Mouse (Mus musculus) right cerebral cortex, postnatal 4 days (tissue): ENCODE data around the gene Gna13.
"Not testable (repeated sequence)": the region's sequence is repeated elsewhere in the genome, so short reads cannot be mapped to it uniquely, and the experiment has no call there.

Experiments used
- DNase-seq: peaks from one replicate; pipeline ENCODE4 v3.0.0-alpha.2; 2022

Gna13 gene

GRCm38 (mm10) chr11:109362463-109363190 is at the start of gene Gna13:
TSS of gene Gna13 (plus strand) at chr11:109362831.
- DNase-seq, result peak; percentile 88

DNA sequence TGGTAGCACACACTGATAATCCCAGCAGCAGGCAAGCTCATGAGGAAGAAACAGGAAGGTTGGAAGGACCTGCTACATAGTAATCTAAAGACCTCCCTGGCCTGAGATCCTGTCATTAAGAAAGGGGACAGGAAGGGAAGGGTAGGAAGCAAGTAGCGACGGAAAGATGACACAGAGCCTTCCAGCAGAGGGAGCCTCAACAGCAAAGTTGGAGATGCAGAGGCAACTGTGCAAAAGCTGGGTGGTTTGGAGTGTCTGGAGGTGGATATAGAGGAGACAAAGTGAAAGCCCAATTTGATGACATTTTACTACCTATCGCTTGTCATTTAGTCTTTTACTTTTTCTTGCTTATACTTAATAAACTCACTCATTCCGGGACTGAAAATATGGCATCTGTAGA is 45.7 kb upstream of the Gna13 start:
- DNase-seq, result peak; percentile 49

- DNase-seq, result no peak
Observed at GRCm38 (mm10) chr11:109319471-109319870, 43.2 kb upstream of the Gna13 start.

DNA sequence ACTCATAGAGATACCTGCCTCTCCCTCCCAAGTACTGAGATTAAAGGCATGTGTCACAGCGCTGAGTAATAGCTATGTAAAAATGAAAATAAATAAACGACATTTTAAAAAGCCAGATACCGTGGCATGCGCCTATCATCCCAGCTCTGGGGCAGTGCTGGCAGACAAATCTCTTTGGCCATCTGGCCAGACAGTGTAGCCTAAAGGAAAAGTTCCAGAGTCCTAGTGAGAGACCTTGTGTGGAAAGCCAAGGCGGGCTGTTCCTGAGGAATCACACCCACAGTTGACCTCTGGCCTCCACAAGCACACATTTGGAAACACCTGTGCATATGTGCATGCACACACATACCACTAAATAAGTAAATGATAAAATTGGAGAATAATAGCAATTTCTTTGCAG is 42.7 kb upstream of the Gna13 start:
- no peak for DNase-seq

DNA sequence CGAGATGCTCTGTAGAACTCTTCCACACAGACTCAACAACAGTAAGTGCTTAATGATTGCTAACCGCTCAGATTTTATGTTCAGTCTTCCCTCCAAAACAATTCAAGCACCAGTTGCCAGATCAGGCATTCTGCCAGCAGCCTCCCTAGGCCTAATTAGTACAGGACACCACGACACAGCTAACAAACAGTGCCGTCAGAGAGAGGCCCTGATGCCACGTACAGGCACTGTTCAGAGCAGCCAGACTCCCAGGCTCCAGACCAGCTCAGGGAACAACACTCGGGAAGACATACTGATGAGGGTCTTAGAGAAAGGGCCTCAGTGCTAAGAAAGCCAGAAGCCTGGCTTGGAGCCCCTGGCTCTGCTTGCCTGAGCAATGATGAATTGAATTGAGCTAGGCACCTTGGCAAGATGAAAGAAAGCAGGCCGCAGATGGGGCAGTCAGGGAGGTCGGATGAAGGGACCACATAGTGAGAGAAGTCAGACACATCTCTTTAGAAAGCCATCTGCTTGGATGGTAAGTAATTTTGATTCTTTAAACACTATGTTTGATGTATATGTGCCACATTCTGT is 42.2 kb upstream of the Gna13 start:
- peak; percentile 81 for DNase-seq

GRCm38 (mm10) chr11:109326270-109326669 is 36.4 kb upstream of the Gna13 start:
- DNase-seq, result no peak

DNA sequence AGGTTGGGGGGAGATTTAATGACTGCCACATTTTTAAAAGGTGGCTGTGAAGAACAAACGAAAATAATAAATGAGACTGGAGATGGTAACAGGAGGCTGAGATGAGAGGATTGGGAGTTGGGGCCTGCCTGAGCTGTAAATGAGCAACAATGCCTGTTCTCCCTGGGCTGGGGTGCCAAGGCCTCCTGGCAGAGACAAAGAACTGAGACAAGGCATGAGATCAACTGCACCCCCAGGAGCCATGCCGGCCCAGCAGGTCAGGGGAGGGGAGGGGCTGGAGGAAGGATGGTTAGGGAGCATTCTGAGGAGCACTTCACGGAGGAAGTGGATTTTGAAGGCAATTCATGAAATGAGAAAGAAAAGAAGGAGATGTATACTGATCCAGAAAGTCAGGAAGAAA is 35.2 kb upstream of the Gna13 start:
- DNase-seq, result no peak

- DNase-seq, result no peak
Observed at GRCm38 (mm10) chr11:109327952-109328351, 34.7 kb upstream of the Gna13 start.

GRCm38 (mm10) chr11:109329331-109329730 is 33.3 kb upstream of the Gna13 start:
- no peak for DNase-seq

DNA sequence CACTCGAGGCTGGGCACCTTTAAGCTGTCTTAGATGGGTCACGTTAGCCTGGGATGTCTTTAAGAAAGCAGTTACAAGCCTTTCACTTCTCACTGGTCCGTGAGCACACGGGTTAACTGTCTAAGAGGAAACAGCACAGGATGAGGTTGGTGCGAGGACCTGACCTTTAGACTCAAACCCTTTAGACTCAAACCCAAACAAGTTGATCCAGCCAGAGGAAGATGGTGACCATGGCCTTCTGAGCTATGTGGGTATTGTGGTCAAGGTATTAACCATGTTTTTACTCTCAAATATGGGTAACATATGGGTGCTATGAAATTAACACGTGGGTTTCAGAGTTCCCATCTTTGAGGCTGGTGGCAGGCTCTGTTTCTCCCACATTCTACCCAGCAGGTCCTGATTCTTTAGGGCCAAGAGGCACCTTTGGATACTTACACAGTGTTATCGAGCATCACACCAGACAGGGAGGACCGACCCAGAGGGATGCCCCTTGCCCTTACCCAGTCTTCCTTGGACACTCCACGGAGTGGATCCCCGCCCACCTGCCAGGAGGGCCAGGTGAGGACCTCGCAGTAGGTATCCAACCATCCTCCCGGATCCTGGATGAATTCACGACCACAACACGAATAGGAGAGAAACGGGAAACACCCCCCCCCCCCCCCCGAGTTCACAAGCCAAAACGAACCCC is 31.8 kb upstream of the Gna13 start:
- no peak for DNase-seq

GRCm38 (mm10) chr11:109331424-109331824 is 31.2 kb upstream of the Gna13 start:
- peak; percentile 95 for DNase-seq

DNA sequence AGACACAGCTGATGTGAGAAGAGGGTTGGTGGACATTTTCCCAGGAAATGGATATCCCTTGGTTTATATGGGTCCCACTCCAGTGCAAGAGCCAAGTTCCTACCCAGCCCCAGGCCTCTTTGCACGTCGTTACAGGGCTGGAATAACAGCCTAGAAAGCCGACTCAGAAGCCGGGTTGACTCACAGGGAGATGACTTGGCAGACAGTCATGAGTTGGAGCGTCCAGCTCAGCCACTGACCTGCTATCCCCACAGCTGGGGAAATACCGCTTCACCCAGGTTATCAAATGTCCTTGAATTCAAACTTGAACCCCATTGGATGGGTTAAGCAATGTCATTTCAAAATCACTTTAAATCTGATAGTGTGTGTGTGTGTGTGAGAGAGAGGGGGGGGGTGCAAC is 29.9 kb upstream of the Gna13 start:
- no peak for DNase-seq

GRCm38 (mm10) chr11:109334773-109335172 is 27.9 kb upstream of the Gna13 start:
- no peak for DNase-seq

DNA sequence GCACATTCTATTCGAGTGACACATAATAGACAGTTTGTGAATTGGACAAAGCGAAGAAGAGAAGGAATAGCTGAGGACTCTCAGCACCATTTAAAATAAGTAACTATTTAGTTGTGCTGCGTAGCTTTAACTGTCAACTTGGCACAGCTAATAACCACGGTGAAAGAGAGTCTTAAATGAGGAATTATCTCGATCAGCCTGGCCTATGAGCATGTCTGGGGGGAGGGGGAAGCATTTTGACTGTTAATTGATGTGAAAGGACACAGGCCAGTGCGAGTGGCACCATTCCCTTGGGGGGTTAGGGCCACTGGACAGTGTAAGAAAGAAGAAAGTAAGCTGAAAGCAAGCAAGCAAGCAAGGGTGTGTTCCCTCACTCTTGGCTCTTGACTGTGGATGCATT is 26.7 kb upstream of the Gna13 start:
- no peak for DNase-seq

DNA sequence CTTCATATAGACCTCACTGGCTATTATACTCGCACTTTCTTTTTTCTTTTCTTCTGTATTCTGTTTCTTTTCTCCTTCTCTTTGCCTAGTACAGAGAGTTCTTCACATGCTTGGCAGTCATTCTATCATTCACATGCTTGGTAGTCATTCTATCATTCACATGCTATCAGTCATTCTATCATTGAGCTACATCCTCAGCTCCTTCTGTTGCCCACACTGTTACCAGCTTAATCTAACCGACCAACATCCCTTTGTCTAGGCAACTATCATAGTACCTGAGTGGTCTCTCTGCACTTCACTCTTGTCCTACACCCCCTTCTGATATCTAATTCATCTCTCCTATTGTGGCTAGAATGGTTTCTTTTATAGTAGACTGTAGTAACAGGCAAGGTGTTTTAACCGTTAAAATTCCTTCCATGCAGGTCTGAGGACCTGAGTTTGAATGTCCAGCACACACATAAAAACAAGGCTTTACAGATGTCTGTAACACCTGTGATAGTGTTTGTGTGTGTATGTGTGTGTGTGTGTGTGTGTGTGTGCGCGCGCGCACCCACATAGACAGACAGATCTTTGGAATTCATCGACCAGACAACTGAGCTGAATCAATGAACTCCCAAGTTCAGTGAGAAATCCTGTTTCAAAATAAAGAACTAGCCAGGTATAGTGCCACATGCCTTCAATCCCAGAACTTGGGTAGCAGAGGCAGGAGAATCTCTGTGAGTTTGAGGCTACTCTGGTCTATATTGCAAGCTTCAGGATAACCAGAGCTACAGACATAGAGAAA is 23.3 kb upstream of the Gna13 start:
- DNase-seq, result no peak

DNA sequence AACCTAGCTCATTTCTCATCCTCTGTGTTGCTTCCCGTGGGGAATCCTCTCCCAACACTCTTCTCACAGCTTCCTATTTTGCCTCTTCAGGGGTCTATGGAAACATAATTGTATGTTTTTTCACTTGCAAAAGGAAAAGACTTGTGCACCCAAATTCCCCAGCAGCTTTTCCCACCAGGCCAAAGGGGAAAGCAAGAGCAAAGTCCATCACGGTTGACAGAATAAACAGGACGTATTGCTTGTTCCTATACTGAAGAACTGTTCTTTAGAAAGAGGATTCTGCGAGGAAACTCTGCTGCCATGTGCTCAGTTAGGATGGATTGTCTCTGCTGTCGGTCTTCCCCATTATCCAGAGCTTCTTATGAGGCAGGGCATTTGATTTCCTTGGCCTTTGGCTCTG is 22.1 kb upstream of the Gna13 start:
- no peak for DNase-seq

DNA sequence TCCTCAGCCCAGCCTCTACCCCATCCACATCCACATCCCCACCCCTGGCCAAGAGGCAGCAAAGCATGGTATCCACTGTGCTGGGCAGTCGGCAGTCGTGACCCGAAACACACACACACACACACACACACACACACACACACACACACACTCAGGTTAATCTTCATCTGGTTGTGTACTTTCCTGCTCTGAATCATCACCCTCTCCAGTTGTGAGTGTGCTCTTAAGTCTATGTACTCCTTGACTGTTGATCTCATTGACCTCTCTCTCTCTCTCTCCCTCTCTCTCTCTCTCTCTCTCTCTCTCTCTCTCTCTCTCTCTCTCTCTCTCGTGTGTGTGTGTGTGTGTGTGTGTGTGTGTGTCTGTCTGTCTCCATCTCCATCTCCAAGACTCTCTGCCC is 20.0 kb upstream of the Gna13 start:
- DNase-seq, result not testable (repeated sequence)

- DNase-seq, result no peak
Observed at GRCm38 (mm10) chr11:109343558-109343957, 19.1 kb upstream of the Gna13 start.

DNA sequence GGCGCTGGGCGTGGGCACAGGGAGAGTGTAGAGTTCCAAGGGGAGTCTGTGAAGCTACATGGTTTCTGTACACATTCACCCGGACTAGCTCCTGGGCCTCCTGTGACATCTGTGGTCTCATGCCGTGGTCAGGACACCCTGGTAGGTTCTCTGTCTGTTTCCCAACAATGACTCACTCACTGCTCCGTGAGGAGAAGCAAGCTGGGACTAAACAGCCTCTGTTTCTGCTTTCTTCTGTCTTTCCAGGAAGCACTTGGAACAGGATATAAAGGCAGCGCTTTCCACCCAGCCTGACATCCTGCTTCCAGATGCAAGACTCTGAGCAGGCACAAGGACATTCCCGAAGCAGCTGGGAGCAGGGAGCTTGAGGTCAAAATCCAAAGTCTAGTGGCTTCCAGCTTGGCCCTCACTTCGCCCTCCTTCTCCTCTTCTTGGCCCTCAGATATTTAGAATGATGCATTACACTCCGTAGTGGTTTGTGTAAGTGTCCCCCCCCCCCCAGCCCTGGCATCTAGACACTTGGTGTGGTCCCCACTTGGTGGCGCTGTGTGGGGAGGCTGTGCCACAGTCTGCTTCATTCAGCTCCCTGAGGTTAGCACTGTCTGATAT is 18.5 kb upstream of the Gna13 start:
- DNase-seq, result peak; percentile 59

GRCm38 (mm10) chr11:109347242-109347959 is 15.2 kb upstream of the Gna13 start:
- peak; percentile 77 for DNase-seq

- DNase-seq, result no peak
Observed at GRCm38 (mm10) chr11:109348408-109348807, 14.2 kb upstream of the Gna13 start.

- no peak for DNase-seq
Observed at GRCm38 (mm10) chr11:109349652-109350316, 12.8 kb upstream of the Gna13 start.
